Mouse (Mus musculus) E14TG2a.4 (cell line): ENCODE data around the gene Sbf2.

ENCODE experiments used
- H3K27me3 ChIP-seq: 2 replicates; pipeline ENCODE4 v1.6.1; 2014; ENCODE audit warnings: low read length, control low read depth; ENCODE audit not compliant: insufficient read depth
- H3K36me3 ChIP-seq: 2 replicates; pipeline ENCODE4 v1.6.1; 2014; ENCODE audit warnings: low read length, control low read depth; ENCODE audit not compliant: insufficient read depth
- H3K4me1 ChIP-seq: replicated peaks from 2 replicates; pipeline ENCODE4 v1.6.1; 2014; ENCODE audit warnings: low read depth, low read length, control low read depth
- H3K4me3 ChIP-seq: replicated peaks from 2 replicates; pipeline ENCODE4 v1.5.1; 2014; ENCODE audit warnings: mild to moderate bottlenecking, low read length
- H3K9me3 ChIP-seq: 2 replicates; pipeline ENCODE4 v1.6.1; 2014; ENCODE audit warnings: low read length, control low read depth
- CTCF ChIP-seq: conservative IDR thresholded peaks from 2 replicates; pipeline ENCODE4 v1.5.1; 2014; ENCODE audit warnings: low read length
- NANOG ChIP-seq: IDR thresholded peaks from 2 replicates; pipeline ENCODE4 v1.6.1; 2014; ENCODE audit warnings: borderline replicate concordance, low read length, mixed read lengths
- POU5F1 ChIP-seq: IDR thresholded peaks from 2 replicates; pipeline ENCODE4 v1.6.1; 2014; ENCODE audit warnings: low read length, borderline replicate concordance

Gene Sbf2

GRCm38 (mm10) chr7:110379335-110379914 lies 235.3 kb downstream of the Sbf2 start:
- no peak overlapping the region for H3K4me3 ChIP-seq
- TF ChIP-seq CTCF (no peak), NANOG (no peak)

DNA sequence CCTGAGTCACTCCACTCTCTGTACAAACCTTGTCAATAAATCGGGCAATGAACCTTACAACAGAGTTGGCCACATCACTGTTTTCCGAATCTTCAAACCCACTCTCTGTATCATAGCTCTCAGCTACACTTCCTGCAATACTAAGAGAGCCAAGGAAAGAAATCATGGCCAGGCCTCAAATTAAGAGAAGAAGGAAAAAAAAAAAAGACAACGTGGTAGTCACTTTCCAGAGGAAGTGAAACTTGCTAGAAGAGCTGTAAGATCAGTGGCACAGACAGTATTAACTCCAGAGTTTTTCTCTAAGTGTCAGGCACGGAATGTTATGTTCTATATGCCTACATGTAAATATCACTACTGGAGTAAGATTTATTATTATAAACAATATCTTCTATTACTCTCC lies 242.2 kb downstream of the Sbf2 start:
- H3K27me3 ChIP-seq: no peaks in the 10 kb centered on the region

More at GRCm38 (mm10) chr7:110379335-110379914, 235.3 kb downstream of the Sbf2 start:
- no peaks in the 10 kb centered on the region for H3K4me1 ChIP-seq
- no peaks in the 10 kb centered on the region for H3K27me3 ChIP-seq
- H3K9me3 ChIP-seq: no peaks in the 10 kb centered on the region
- H3K36me3 ChIP-seq: peaks cover 4% of the 10 kb centered on the region; the same call in 1 of the 2 replicates

GRCm38 (mm10) chr7:110362005-110362404 lies 252.7 kb downstream of the Sbf2 start:
- no peaks in the 10 kb centered on the region for H3K27me3 ChIP-seq
- H3K36me3 ChIP-seq: peaks cover 12% of the 10 kb centered on the region
- H3K4me1 ChIP-seq: no peaks in the 10 kb centered on the region
- TF ChIP-seq CTCF: no peak
- TF ChIP-seq NANOG: no peak
- no peak for TF ChIP-seq POU5F1
- H3K4me3 ChIP-seq: no peak overlapping the region
- H3K9me3 ChIP-seq: no peaks in the 10 kb centered on the region

More for the DNA sequence above, 242.2 kb downstream of the Sbf2 start:
- Histone ChIP-seq H3K4me1 (no peaks in the 10 kb centered on the region), H3K36me3 (peaks cover 21% of the 10 kb centered on the region), H3K4me3 (no peak overlapping the region), H3K9me3 (no peaks in the 10 kb centered on the region)
- TF ChIP-seq POU5F1: no peak
- no peak for TF ChIP-seq NANOG
- TF ChIP-seq CTCF: no peak

DNA sequence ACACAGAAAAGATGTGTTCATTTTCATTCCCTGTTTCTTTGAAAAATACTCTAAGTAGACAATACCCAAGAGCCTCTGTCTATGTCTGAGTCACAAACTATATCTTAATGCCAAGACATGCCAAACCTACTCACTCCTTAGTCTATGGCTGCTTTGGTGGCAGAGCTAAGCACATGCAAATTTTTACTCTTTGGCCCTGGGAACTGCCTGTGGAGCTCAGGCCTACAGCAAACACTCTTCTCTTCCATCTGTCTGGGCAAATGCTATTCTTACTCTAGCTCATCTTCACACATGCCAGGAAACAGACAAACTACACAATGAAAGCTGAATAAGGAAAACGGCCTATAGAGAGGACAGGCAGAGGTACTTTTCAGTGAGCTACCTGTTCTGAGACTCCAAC lies 253.2 kb downstream of the Sbf2 start:
- Histone ChIP-seq H3K4me1 (no peaks in the 10 kb centered on the region), H3K9me3 (no peaks in the 10 kb centered on the region)

GRCm38 (mm10) chr7:110359391-110359790 lies 255.3 kb downstream of the Sbf2 start:
- Histone ChIP-seq H3K4me3 (no peak overlapping the region), H3K27me3 (no peaks in the 10 kb centered on the region), H3K36me3 (peaks cover 9% of the 10 kb centered on the region), H3K9me3 (no peaks in the 10 kb centered on the region), H3K4me1 (no peaks in the 10 kb centered on the region)
- TF ChIP-seq CTCF (no peak), NANOG (no peak), POU5F1 (no peak)

More for the DNA sequence above, 253.2 kb downstream of the Sbf2 start:
- no peaks in the 10 kb centered on the region for H3K27me3 ChIP-seq
- no peak overlapping the region for H3K4me3 ChIP-seq
- H3K36me3 ChIP-seq: peaks cover 9% of the 10 kb centered on the region
- TF ChIP-seq POU5F1: no peak
- no peak for TF ChIP-seq CTCF
- no peak for TF ChIP-seq NANOG

- Histone ChIP-seq H3K4me1 (no peaks in the 10 kb centered on the region), H3K9me3 (no peaks in the 10 kb centered on the region), H3K4me3 (no peak overlapping the region), H3K36me3 (peaks cover 5% of the 10 kb centered on the region), H3K27me3 (no peaks in the 10 kb centered on the region)
- TF ChIP-seq POU5F1 (no peak), NANOG (no peak), CTCF (no peak)
Observed at GRCm38 (mm10) chr7:110353971-110354370, 260.8 kb downstream of the Sbf2 start.

DNA sequence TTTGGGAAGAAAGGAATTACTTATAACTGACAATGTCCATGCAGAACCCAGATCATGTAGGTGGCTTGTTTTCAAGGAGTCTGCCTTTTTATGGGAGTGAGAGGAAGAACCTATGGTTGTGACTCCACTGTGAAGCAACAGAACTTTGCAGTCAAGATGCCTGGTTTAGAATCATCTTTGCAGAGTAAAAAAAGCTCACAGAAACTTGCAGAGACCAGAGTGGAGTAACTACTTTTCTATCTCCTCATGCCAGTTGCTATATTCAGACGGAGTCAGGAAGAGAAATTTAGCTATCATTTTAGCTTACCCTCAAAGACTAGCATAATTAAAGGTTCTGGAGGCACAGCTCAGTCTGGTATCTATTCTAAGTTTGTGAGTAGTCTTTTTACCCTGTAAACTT lies 267.5 kb downstream of the Sbf2 start:
- TF ChIP-seq CTCF: no peak
- no peak for TF ChIP-seq POU5F1
- no peak for TF ChIP-seq NANOG
- no peaks in the 10 kb centered on the region for H3K27me3 ChIP-seq
- H3K4me1 ChIP-seq: no peaks in the 10 kb centered on the region
- H3K9me3 ChIP-seq: no peaks in the 10 kb centered on the region
- H3K4me3 ChIP-seq: no peak overlapping the region
- H3K36me3 ChIP-seq: peaks cover 5% of the 10 kb centered on the region

DNA sequence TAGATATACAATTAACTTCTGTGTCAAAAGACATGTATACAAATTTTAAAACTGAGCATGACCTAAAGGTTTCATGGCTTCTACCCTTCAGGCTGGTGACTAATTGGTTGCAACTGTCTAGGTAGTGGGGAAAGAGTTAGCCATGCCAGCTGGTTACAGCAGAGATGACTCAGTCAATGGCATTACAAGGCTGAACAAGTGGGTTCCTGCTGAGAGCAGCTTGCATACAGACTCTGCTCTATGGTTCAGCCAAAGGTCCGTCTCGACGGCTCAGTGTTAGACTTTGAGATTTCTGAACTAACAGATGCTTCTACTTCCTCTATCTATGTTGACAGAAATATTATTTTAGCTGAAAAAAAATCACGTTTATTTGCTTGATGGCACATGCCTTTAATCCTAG lies 277.1 kb downstream of the Sbf2 start:
- H3K4me3 ChIP-seq: no peak overlapping the region
- 0 out of 2 replicates have a peak, but pooled peaks cover 3% of the 10 kb centered on the region for H3K9me3 ChIP-seq
- peaks cover 29% of the 10 kb centered on the region for H3K36me3 ChIP-seq
- no peaks in the 10 kb centered on the region for H3K27me3 ChIP-seq
- TF ChIP-seq NANOG: no peak
- TF ChIP-seq CTCF: no peak
- H3K4me1 ChIP-seq: no peaks in the 10 kb centered on the region
